Mouse (Mus musculus) 3T3-L1 (cell line): Measurements from ENCODE around the gene Rbms3.

ENCODE experiments used
- DNase-seq: peaks from one replicate; pipeline ENCODE4 v3.0.0-alpha.2; 2015; ENCODE audit warnings: low read depth, low spot score

Gene Rbms3

GRCm38 (mm10) chr9:116644616-116645015, 985.1 kb downstream of the Rbms3 start:
- no peak for DNase-seq

GRCm38 (mm10) chr9:116640302-116640679, 989.4 kb downstream of the Rbms3 start:
- DNase-seq, result no peak

- no peak for DNase-seq
Observed at GRCm38 (mm10) chr9:116639597-116640301, 990.0 kb downstream of the Rbms3 start.

- no peak for DNase-seq
Observed at GRCm38 (mm10) chr9:116633786-116634185, 995.9 kb downstream of the Rbms3 start.

- DNase-seq, result no peak
Observed at GRCm38 (mm10) chr9:116633075-116633474, 996.6 kb downstream of the Rbms3 start.

- DNase-seq, result no peak
Observed at GRCm38 (mm10) chr9:116631816-116632215, 997.9 kb downstream of the Rbms3 start.

- no peak for DNase-seq
Observed at GRCm38 (mm10) chr9:116630805-116631204, 998.9 kb downstream of the Rbms3 start.

- no peak for DNase-seq
Observed at GRCm38 (mm10) chr9:116620434-116620833, 1009.3 kb downstream of the Rbms3 start.

- no peak for DNase-seq
Observed at GRCm38 (mm10) chr9:116618886-116619285, 1010.8 kb downstream of the Rbms3 start.

GRCm38 (mm10) chr9:116613276-116613675, 1016.4 kb downstream of the Rbms3 start:
- DNase-seq, result no peak

GRCm38 (mm10) chr9:116596046-116596445, 1033.7 kb downstream of the Rbms3 start:
- no peak for DNase-seq

GRCm38 (mm10) chr9:116592486-116592885, 1037.2 kb downstream of the Rbms3 start:
- peak; percentile 75 for DNase-seq

- DNase-seq, result peak; percentile 80
Observed at GRCm38 (mm10) chr9:116591071-116591470, 1038.6 kb downstream of the Rbms3 start.

GRCm38 (mm10) chr9:116569680-116570079, 1060.0 kb downstream of the Rbms3 start:
- no peak for DNase-seq

- DNase-seq, result no peak
Observed at GRCm38 (mm10) chr9:116566711-116567110, 1063.0 kb downstream of the Rbms3 start.

GRCm38 (mm10) chr9:116557781-116558180, 1071.9 kb downstream of the Rbms3 start:
- DNase-seq, result no peak

GRCm38 (mm10) chr9:116556641-116557040, 1073.1 kb downstream of the Rbms3 start:
- no peak for DNase-seq

- peak; percentile 66 for DNase-seq
Observed at GRCm38 (mm10) chr9:116553181-116553580, 1076.5 kb downstream of the Rbms3 start.

GRCm38 (mm10) chr9:116546156-116546555, 1083.6 kb downstream of the Rbms3 start:
- DNase-seq, result no peak

GRCm38 (mm10) chr9:116542793-116543192, 1086.9 kb downstream of the Rbms3 start:
- no peak for DNase-seq

- no peak for DNase-seq
Observed at GRCm38 (mm10) chr9:116541976-116542375, 1087.7 kb downstream of the Rbms3 start.

- DNase-seq, result peak; percentile 32
Observed at GRCm38 (mm10) chr9:116535709-116536108, 1094.0 kb downstream of the Rbms3 start.

- DNase-seq, result no peak
Observed at GRCm38 (mm10) chr9:116533381-116533780, 1096.3 kb downstream of the Rbms3 start.

GRCm38 (mm10) chr9:116531121-116531520, 1098.6 kb downstream of the Rbms3 start:
- DNase-seq, result no peak
